Mouse (Mus musculus) brain, embryonic 14.5 days (tissue): ENCODE data around the gene Thbs2.

Source experiments
- CTCF ChIP-seq: fragments of 200-500 bp; IDR thresholded peaks from 2 replicates; pipeline ENCODE4 v1.5.1; 2012; ENCODE audit warnings: inconsistent platforms, mild to moderate bottlenecking, moderate library complexity, borderline replicate concordance; ENCODE audit not compliant: insufficient read depth, insufficient read length; ENCODE audit errors: extremely low read depth
- POLR2A ChIP-seq: fragments of 200-500 bp; IDR thresholded peaks from 2 replicates; pipeline ENCODE4 v1.6.1; 2012; ENCODE audit warnings: mild to moderate bottlenecking, inconsistent platforms, borderline replicate concordance; ENCODE audit not compliant: poor library complexity, insufficient read depth, insufficient read length, severe bottlenecking; ENCODE audit errors: extremely low read depth

DNA sequence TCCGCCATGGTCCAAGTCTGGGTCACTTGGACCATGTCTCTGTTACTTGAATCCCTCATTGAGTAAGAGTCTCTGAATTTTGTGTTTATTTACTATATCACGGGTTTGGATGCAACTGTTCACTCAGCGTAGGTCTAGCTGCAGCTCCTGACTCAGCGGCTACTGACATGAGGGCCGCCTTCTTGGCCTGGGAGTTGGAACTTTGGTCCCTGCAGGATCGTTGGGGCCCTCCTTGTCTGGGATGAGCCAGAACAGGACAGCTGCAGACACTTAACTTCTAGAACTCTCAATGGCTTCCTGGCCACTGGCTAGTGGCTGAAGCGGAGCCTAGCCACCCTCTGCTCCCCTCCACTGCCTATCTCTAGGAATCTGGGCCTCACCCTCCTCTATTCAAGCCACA is 11.2 kb downstream of the Thbs2 start:
- no peak for TF ChIP-seq POLR2A
- no peak for TF ChIP-seq CTCF
